Mouse (Mus musculus): ENCODE results near the gene Tns4.

DNA sequence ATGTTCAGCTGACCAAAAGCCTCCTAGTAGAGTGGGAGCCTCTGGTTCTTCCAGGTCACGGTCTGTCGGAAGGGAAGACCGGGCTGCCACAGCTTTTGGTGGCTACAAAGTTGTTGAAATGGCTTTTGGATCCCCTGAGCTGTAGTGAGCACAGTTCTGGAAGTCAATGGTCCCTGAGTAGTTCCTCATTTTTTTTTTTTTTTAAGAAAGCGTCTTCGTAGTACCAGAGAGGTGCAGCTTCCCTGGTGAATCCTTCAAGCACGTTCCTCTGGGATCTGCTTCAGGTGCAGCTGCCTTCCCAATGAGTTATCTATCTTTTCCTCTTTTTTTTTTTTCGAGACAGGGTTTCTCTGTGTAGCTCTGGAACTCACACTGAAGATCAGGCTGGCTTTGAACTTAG lies 4.6 kb upstream of the Tns4 start:
- TF ChIP-seq EP300 (IDR thresholded peaks at IDR 0.05; ENCODE audit: low read depth) = no peak
- TF ChIP-seq CTCF (IDR thresholded peaks at IDR 0.05; ENCODE audit: low read depth) = no peak
